Mouse (Mus musculus): ENCODE measurements around the gene Tubgcp2. TPM values are rescaled to one million over a fixed set of nuclear protein-coding genes. Genes with fewer than 3 reads are reported as not detected.

Gene Tubgcp2
- polyA plus RNA-seq, 1 experiment from 2014 or later: 58.7 TPM

- Histone ChIP-seq H3K4me1 (replicated peaks; ENCODE audit: control insufficient read depth, insufficient read depth, low read length) (peaks cover 19% of the 10 kb centered on the region; the same call in 1 of the 2 replicates), H3K36me3 (replicated peaks; ENCODE audit: control insufficient read depth, insufficient read depth) (no peaks in the 10 kb centered on the region), H3K27ac (0 out of 2 replicates have a peak overlapping the region, but pooled peaks have one; percentile 14), H3K9me3 (ENCODE audit: control insufficient read depth, low read length) (no peaks in the 10 kb centered on the region), H3K4me2 (replicated peaks) (peak overlapping the region; percentile 69), H3K4me3 (replicated peaks; ENCODE audit: low read length) (peak overlapping the region; percentile 46), H3K9ac (peak overlapping the region; percentile 47), H3K27me3 (ENCODE audit: control insufficient read depth, insufficient read depth, low read length) (peaks cover 68% of the 10 kb centered on the region)
- peak; percentile 82 for ATAC-seq (ENCODE audit: low FRiP score)
- peak; percentile 57 for DNase-seq (ENCODE audit: low spot score)
- under 1% methylated on average over 34 of the region's 34 CpGs for WGBS
These were observed 12.7 kb upstream of the Tubgcp2 start for GRCm38 (mm10) chr7:140049115-140049689.

DNA sequence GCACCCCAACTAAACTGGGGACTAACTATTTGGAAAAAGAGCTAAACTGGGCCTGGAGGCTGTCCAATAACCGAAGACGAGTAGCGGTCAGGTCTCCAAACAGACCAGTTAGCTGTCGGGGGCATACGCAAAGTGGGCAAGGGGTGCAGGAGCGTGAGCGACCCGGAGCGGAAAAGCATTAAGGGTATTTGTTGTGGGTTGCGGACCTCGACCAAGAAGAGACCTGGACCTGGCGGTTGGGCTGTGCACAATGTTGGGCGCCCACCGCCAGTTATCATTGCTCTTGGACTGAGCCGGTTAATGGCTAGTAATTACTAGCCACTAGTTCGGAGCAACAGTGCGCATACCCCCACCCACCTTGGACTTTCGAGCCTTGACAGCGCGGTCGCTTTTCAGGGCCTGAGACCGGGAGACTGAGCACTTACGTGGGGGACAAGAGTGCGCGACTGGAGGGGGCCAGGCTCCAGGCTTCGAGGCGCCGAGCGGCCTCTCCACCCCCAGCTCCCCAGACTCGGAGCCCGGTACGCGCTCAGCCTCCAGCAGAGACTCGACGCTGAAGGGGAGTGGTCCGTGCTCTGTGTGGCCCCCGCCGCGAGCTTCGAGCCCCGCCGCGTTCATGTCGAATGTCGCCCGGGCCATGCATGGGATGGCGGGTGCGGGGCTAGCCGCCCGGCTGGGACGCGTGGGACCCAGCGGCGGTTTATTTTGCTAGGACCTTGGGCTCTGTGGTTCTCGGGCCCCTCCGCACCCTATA is 12.1 kb upstream of the Tubgcp2 start, which contains the start of gene Msx3:
Msx3 (minus strand) TSS at position 729 of the 754 bp plus-strand sequence.
- H3K9ac ChIP-seq: peak within 1 kb of the TSS; percentile 47
- peak within 1 kb of the TSS; percentile 69 for H3K4me2 ChIP-seq (replicated peaks)
- DNase-seq (ENCODE audit: low spot score) (no peak), ATAC-seq (ENCODE audit: low FRiP score) (peak; percentile 63)
- peaks cover 68% of the 10 kb centered on the region for H3K27me3 ChIP-seq (ENCODE audit: control insufficient read depth, insufficient read depth, low read length)
- peaks cover 19% of the 10 kb centered on the region; the same call in 1 of the 2 replicates for H3K4me1 ChIP-seq (replicated peaks; ENCODE audit: control insufficient read depth, insufficient read depth, low read length)
- no peaks in the 10 kb centered on the region for H3K36me3 ChIP-seq (replicated peaks; ENCODE audit: control insufficient read depth, insufficient read depth)
- H3K27ac ChIP-seq: 0 out of 2 replicates have a peak within 1 kb of the TSS, but pooled peaks have one; percentile 14
- no peaks in the 10 kb centered on the region for H3K9me3 ChIP-seq (ENCODE audit: control insufficient read depth, low read length)
- under 1% methylated on average over 56 of the region's 56 CpGs for WGBS
- peak within 1 kb of the TSS; percentile 46 for H3K4me3 ChIP-seq (replicated peaks; ENCODE audit: low read length)

DNA sequence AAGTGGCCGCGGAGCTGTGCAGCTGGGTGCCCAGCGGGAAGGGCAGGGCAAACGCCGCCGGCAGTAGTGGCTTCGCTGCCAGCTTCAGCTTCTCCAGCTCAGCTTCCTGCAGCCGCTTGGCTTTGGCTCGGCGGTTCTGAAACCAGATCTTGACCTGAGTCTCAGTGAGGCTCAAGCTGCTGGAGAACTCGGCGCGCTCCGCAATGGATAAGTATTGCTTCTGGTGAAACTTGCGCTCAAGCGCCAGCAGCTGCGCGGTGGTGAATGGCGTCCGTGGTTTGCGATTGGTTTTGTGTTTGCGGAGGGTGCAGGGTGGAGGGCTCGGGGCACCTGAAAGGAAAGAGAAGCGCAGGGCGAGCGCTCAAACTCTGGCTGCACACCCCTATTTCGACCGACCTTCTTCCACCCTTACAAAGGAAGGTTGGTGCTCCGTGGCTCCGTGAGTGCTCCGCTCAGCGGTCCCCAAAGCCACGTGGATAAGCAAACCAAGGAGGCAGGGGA is 11.4 kb upstream of the Tubgcp2 start:
- no peak for ATAC-seq (ENCODE audit: low FRiP score)
- H3K27me3 ChIP-seq (ENCODE audit: control insufficient read depth, insufficient read depth, low read length): peaks cover 68% of the 10 kb centered on the region

DNA sequence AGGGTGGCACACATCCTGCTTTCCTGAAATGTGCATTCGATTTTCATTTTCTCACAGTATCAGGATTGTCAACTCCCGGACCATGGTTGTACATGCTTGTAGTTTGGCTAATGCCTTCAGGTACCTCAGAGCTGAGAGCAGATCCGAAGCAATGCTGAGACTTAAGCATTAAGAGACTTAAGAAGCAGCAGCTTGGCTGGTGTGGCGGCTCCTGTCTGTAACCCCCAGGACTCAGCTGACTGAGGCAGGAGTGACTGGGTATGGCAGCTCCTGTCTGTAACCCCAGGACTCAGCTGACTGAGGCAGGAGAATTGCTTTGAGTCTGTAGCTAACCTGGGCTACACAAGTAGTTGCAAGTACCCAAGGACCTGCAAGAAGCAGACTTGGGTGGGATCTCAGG is 9.1 kb upstream of the Tubgcp2 start:
- Histone ChIP-seq H3K9ac (no peak overlapping the region), H3K27ac (no peak overlapping the region), H3K4me3 (replicated peaks; ENCODE audit: low read length) (no peak overlapping the region), H3K4me1 (replicated peaks; ENCODE audit: control insufficient read depth, insufficient read depth, low read length) (peaks cover 19% of the 10 kb centered on the region; the same call in 1 of the 2 replicates), H3K36me3 (replicated peaks; ENCODE audit: control insufficient read depth, insufficient read depth) (peaks cover 8% of the 10 kb centered on the region), H3K4me2 (replicated peaks) (no peak overlapping the region), H3K27me3 (ENCODE audit: control insufficient read depth, insufficient read depth, low read length) (peaks cover 50% of the 10 kb centered on the region), H3K9me3 (ENCODE audit: control insufficient read depth, low read length) (no peaks in the 10 kb centered on the region)
- ATAC-seq (ENCODE audit: low FRiP score) (no peak), DNase-seq (ENCODE audit: low spot score) (no peak)
- 87% methylated on average over 4 of the region's 4 CpGs for WGBS

More for the DNA sequence above, 11.4 kb upstream of the Tubgcp2 start:
- Histone ChIP-seq H3K4me2 (replicated peaks) (peak overlapping the region; percentile 69), H3K4me1 (replicated peaks; ENCODE audit: control insufficient read depth, insufficient read depth, low read length) (peaks cover 19% of the 10 kb centered on the region; the same call in 1 of the 2 replicates), H3K4me3 (replicated peaks; ENCODE audit: low read length) (peak overlapping the region; percentile 46), H3K27ac (no peak overlapping the region), H3K36me3 (replicated peaks; ENCODE audit: control insufficient read depth, insufficient read depth) (no peaks in the 10 kb centered on the region), H3K9me3 (ENCODE audit: control insufficient read depth, low read length) (no peaks in the 10 kb centered on the region), H3K9ac (peak overlapping the region; percentile 40; the same call in 1 of the 2 replicates)
- WGBS: 1% methylated on average over 33 of the region's 33 CpGs
- no peak for DNase-seq (ENCODE audit: low spot score)

- Histone ChIP-seq H3K36me3 (replicated peaks; ENCODE audit: control insufficient read depth, insufficient read depth) (peaks cover 16% of the 10 kb centered on the region), H3K4me2 (replicated peaks) (no peak overlapping the region), H3K9me3 (ENCODE audit: control insufficient read depth, low read length) (no peaks in the 10 kb centered on the region), H3K4me3 (replicated peaks; ENCODE audit: low read length) (no peak overlapping the region), H3K27me3 (ENCODE audit: control insufficient read depth, insufficient read depth, low read length) (peaks cover 21% of the 10 kb centered on the region), H3K27ac (no peak overlapping the region), H3K9ac (no peak overlapping the region), H3K4me1 (replicated peaks; ENCODE audit: control insufficient read depth, insufficient read depth, low read length) (peaks cover 3% of the 10 kb centered on the region; the same call in 1 of the 2 replicates)
- ATAC-seq (ENCODE audit: low FRiP score) (no peak), DNase-seq (ENCODE audit: low spot score) (no peak)
- 70% methylated on average over 3 of the region's 3 CpGs for WGBS
These were observed 6.3 kb upstream of the Tubgcp2 start for GRCm38 (mm10) chr7:140042728-140043127.

GRCm38 (mm10) chr7:140037171-140037555 is 694 bp upstream of the Tubgcp2 start:
- peaks cover 34% of the 10 kb centered on the region for H3K36me3 ChIP-seq (replicated peaks; ENCODE audit: control insufficient read depth, insufficient read depth)
- no peaks in the 10 kb centered on the region for H3K27me3 ChIP-seq (ENCODE audit: control insufficient read depth, insufficient read depth, low read length)
- no peak overlapping the region for H3K27ac ChIP-seq
- peaks cover 11% of the 10 kb centered on the region for H3K4me1 ChIP-seq (replicated peaks; ENCODE audit: control insufficient read depth, insufficient read depth, low read length)
- peak overlapping the region; percentile 68 for H3K9ac ChIP-seq
- ATAC-seq (ENCODE audit: low FRiP score): no peak
- peak overlapping the region; percentile 92 for H3K4me2 ChIP-seq (replicated peaks)
- H3K9me3 ChIP-seq (ENCODE audit: control insufficient read depth, low read length): no peaks in the 10 kb centered on the region
- H3K4me3 ChIP-seq (replicated peaks; ENCODE audit: low read length): peak overlapping the region; percentile 70
- WGBS: 45% methylated on average over 3 of the region's 3 CpGs
- DNase-seq (ENCODE audit: low spot score): no peak

GRCm38 (mm10) chr7:140035456-140035855 is 1.0 kb downstream of the Tubgcp2 start:
- no peaks in the 10 kb centered on the region for H3K9me3 ChIP-seq (ENCODE audit: control insufficient read depth, low read length)
- H3K27ac ChIP-seq: no peak overlapping the region
- H3K27me3 ChIP-seq (ENCODE audit: control insufficient read depth, insufficient read depth, low read length): no peaks in the 10 kb centered on the region
- DNase-seq (ENCODE audit: low spot score) (no peak), ATAC-seq (ENCODE audit: low FRiP score) (no peak)
- H3K4me1 ChIP-seq (replicated peaks; ENCODE audit: control insufficient read depth, insufficient read depth, low read length): peaks cover 11% of the 10 kb centered on the region
- peaks cover 42% of the 10 kb centered on the region for H3K36me3 ChIP-seq (replicated peaks; ENCODE audit: control insufficient read depth, insufficient read depth)
- WGBS: 21% methylated on average over 7 of the region's 7 CpGs
- H3K4me3 ChIP-seq (replicated peaks; ENCODE audit: low read length): peak overlapping the region; percentile 70
- H3K9ac ChIP-seq: peak overlapping the region; percentile 68
- H3K4me2 ChIP-seq (replicated peaks): peak overlapping the region; percentile 92

- Histone ChIP-seq H3K27me3 (ENCODE audit: control insufficient read depth, insufficient read depth, low read length) (no peaks in the 10 kb centered on the region), H3K4me3 (replicated peaks; ENCODE audit: low read length) (no peak overlapping the region), H3K9ac (no peak overlapping the region), H3K9me3 (ENCODE audit: control insufficient read depth, low read length) (no peaks in the 10 kb centered on the region), H3K4me1 (replicated peaks; ENCODE audit: control insufficient read depth, insufficient read depth, low read length) (peaks cover 11% of the 10 kb centered on the region), H3K4me2 (replicated peaks) (no peak overlapping the region), H3K36me3 (replicated peaks; ENCODE audit: control insufficient read depth, insufficient read depth) (peaks cover 54% of the 10 kb centered on the region), H3K27ac (no peak overlapping the region)
- DNase-seq (ENCODE audit: low spot score): no peak
- WGBS: 97% methylated on average over 9 of the region's 9 CpGs
- no peak for ATAC-seq (ENCODE audit: low FRiP score)
These were observed 3.1 kb downstream of the Tubgcp2 start for GRCm38 (mm10) chr7:140033386-140033785.

- DNase-seq (ENCODE audit: low spot score): no peak
- Histone ChIP-seq H3K27ac (no peak overlapping the region), H3K27me3 (ENCODE audit: control insufficient read depth, insufficient read depth, low read length) (no peaks in the 10 kb centered on the region), H3K4me1 (replicated peaks; ENCODE audit: control insufficient read depth, insufficient read depth, low read length) (peaks cover 10% of the 10 kb centered on the region), H3K9me3 (ENCODE audit: control insufficient read depth, low read length) (no peaks in the 10 kb centered on the region), H3K36me3 (replicated peaks; ENCODE audit: control insufficient read depth, insufficient read depth) (peaks cover 59% of the 10 kb centered on the region), H3K9ac (no peak overlapping the region), H3K4me2 (replicated peaks) (no peak overlapping the region), H3K4me3 (replicated peaks; ENCODE audit: low read length) (no peak overlapping the region)
- WGBS: 95% methylated on average over 10 of the region's 10 CpGs
- no peak for ATAC-seq (ENCODE audit: low FRiP score)
These were observed 4.1 kb downstream of the Tubgcp2 start for GRCm38 (mm10) chr7:140032366-140032765.

Measured in hindbrain, embryonic 14.5 days (tissue).